Mouse (Mus musculus) embryonic facial prominence, embryonic 10.5 days (tissue): ENCODE results near the gene Cyp2d26. TPM values are rescaled to one million over a fixed set of nuclear protein-coding genes. Genes with fewer than 3 reads are reported as not detected.
A peak's percentile ranks its signal among the peaks of the same experiment; 100 is the strongest.
"Not testable (repeated sequence)": the region's sequence is repeated elsewhere in the genome, so short reads cannot be mapped to it uniquely, and the experiment has no call there.

ENCODE experiments used
- DNase-seq: peaks from one replicate; pipeline ENCODE4 v3.0.0-alpha.2; 2017; ENCODE audit warnings: low spot score
- H3K27ac ChIP-seq: fragments of 300-500 bp; sonication (generic); replicated peaks from 2 replicates; pipeline ENCODE4 v1.5.1; 2016; ENCODE audit warnings: mild to moderate bottlenecking
- H3K27me3 ChIP-seq: fragments of 300-500 bp; sonication (generic); replicated peaks from 2 replicates; pipeline ENCODE4 v1.6.1; 2016; ENCODE audit warnings: low read depth, mild to moderate bottlenecking; ENCODE audit not compliant: poor library complexity, severe bottlenecking
- H3K36me3 ChIP-seq: fragments of 300-500 bp; sonication (generic); replicated peaks from 2 replicates; pipeline ENCODE4 v1.6.1; 2016; ENCODE audit warnings: mild to moderate bottlenecking, moderate library complexity
- H3K4me1 ChIP-seq: fragments of 300-500 bp; sonication (generic); 2 replicates; pipeline ENCODE4 v1.6.1; 2016
- H3K4me3 ChIP-seq: fragments of 300-500 bp; sonication (generic); 2 replicates; pipeline ENCODE4 v1.5.1; 2016; ENCODE audit warnings: mild to moderate bottlenecking, moderate library complexity
- H3K9me3 ChIP-seq: fragments of 300-500 bp; sonication (generic); 2 replicates; pipeline ENCODE4 v1.6.1; 2016; ENCODE audit warnings: mild to moderate bottlenecking
- WGBS: fragments of 180-500 bp; shearing (Covaris S2); methylation state at CpG from one replicate; pipeline ENCODE4 v1.1.7; 2016; 5-methylcytosine and 5-hydroxymethylcytosine counted together
- polyA plus RNA-seq: library from polyadenylated mRNA; unstranded; fragments of >200 nt; fragmentation: Nextera tagmentation; extraction: Ambion mirVana; gene quantifications from 2 replicates; pipeline ENCODE4 v1.2.1, GENCODE M21; 2016

Gene Cyp2d26
- polyA plus RNA-seq, 1 experiment from 2014 or later = not detected

DNA sequence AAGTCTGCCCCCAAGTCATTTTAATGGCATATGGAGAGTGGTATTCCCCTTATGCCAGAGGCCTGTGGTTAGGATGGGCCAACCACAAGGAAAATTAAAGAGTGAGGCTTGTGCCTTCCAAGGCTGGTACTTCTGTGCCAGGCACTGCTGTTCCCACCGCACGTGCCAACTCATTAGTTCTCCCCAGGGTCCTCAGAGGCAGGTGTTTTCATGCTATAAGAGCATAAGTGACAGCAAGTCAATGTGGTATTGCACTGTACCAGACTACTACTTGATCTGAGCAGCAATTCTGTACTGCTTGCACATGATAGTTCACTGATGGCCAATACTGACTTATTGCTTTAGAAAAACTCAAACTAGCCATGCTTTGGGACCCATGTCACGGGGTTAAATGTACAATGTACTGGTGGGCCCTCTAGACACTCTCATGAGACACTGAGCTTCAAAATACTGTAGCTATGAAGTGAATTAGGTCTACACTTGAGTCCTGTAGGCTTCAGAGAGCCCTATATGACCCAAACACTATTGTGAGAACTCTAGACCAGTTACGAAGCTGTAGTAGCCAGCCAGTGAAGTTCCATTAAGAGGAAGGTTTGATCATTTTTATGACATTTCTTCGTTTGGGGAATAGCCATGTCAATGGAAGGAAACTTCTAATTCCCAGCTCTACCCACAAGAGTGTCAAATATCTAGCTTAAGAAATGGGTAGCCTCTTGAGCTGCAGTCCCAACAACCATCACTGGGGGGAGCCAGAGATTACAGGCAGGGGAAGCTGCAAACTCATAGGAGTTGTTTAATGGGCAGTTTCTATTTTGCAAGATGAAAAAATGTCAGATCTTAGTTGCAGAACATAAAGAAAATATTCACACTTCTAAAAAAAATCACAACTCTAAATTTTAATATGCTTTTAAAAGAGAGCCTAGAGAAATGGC lies 10.9 kb upstream of the Cyp2d26 start:
- Histone ChIP-seq H3K36me3 (peaks cover 7% of the 10 kb centered on the region), H3K27me3 (no peaks in the 10 kb centered on the region), H3K4me1 (peaks cover 3% of the 10 kb centered on the region; the same call in 1 of the 2 replicates), H3K4me3 (no peak overlapping the region), H3K9me3 (no peaks in the 10 kb centered on the region), H3K27ac (no peak overlapping the region)
- DNase-seq = peak; percentile 78
- whole genome bisulfite sequencing = 75% methylated on average over 5 of the region's 5 CpGs

DNA sequence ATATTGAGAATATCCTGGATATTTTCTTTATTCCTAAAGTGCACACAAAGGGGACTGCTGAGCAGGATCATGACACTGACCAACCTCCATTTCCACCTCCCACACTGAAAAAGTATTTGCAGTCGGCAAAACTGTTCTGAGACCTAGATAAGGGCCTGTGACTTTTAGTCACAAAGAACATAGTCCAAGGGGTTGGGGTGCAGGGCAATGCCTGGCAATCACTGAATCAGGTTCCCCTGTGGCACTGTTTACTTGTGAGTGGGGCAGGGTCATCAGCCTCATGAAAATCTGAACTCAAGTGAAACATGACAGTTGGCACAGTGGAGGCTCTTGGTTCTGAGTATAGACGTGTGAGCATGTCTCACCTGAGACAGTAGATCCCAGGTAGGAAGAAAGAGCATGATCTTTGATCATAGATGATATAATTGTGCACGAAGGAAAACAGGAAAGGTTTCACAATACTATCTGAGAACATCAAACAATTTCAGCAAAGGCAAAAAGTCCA lies 1.9 kb upstream of the Cyp2d26 start:
- no peaks in the 10 kb centered on the region for H3K9me3 ChIP-seq
- H3K4me3 ChIP-seq = no peak overlapping the region
- no peaks in the 10 kb centered on the region for H3K27me3 ChIP-seq
- H3K27ac ChIP-seq = no peak overlapping the region
- 78% methylated on average over 3 of the region's 3 CpGs for WGBS
- H3K4me1 ChIP-seq = no peaks in the 10 kb centered on the region
- no peak for DNase-seq
- H3K36me3 ChIP-seq = no peaks in the 10 kb centered on the region

DNA sequence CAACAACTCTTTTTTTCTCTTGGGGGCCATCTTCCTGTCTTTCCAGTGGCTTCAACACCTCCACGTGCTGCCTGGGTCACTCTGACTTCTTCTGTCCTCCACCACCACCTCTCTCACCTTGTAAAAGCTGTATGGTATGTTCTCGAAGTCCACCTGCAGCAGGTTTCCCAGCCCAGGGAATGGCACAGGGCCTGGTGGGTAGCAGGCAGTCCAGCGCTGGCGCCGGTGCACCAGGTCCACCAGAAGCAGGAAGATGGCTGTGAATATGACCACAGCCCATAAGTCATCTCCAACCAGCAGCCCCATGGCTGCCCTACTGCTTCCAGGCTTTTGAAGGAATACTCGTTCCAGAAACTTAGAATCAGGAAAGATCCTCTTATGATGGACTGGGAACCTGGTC lies 226 bp downstream of the Cyp2d26 start:
- DNase-seq = no peak
- 86% methylated on average over 6 of the region's 6 CpGs for WGBS
- no peaks in the 10 kb centered on the region for H3K36me3 ChIP-seq
- no peaks in the 10 kb centered on the region for H3K9me3 ChIP-seq
- no peak overlapping the region for H3K27ac ChIP-seq
- no peaks in the 10 kb centered on the region for H3K4me1 ChIP-seq
- H3K4me3 ChIP-seq = no peak overlapping the region
- no peaks in the 10 kb centered on the region for H3K27me3 ChIP-seq

DNA sequence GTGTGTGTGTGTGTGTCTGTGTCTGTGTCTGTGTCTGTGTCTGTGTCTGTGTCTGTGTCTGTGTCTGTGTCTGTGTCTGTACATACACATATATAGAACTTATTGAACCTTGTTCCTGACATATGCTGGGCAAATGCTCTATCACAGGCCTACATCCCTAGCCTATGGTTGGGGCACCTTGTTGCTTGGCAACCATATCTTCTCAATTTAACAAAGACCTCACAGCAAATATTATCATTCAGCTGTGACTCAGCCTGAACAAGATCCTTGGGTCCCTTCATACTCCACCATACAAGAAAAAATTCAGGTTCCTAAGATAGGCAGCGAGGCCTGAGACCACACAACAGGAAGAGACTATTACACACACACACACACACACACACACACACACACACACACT lies 640 bp downstream of the Cyp2d26 start:
- Histone ChIP-seq H3K4me1 (no peaks in the 10 kb centered on the region), H3K9me3 (no peaks in the 10 kb centered on the region), H3K36me3 (no peaks in the 10 kb centered on the region), H3K27me3 (no peaks in the 10 kb centered on the region), H3K27ac (no peak overlapping the region), H3K4me3 (no peak overlapping the region)
- 80% methylated on average over 1 of the region's 1 CpGs for WGBS
- no peak for DNase-seq

DNA sequence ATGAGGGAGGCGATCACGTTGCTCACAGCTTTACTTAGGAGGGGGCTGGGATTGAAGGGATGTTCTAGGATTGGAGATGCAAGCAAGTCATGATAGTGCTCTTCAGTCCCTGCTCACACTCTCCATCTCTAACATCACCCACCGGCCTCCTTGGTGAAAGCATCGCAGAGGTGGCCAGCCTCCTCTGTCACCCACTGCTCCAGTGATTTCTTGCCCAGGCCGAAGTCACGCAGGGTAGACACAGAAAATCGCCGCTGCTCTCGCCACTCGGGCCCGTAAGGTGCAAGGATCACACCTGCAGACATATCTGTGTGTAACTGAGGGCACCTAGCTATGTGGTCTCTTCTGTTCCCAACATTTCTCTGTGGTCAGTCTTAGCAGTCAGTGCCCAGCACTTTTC lies 1.5 kb downstream of the Cyp2d26 start:
- DNase-seq = no peak
- Histone ChIP-seq H3K27me3 (no peaks in the 10 kb centered on the region), H3K4me3 (no peak overlapping the region), H3K9me3 (no peaks in the 10 kb centered on the region), H3K36me3 (no peaks in the 10 kb centered on the region), H3K4me1 (no peaks in the 10 kb centered on the region), H3K27ac (no peak overlapping the region)
- 93% methylated on average over 11 of the region's 11 CpGs for WGBS

DNA sequence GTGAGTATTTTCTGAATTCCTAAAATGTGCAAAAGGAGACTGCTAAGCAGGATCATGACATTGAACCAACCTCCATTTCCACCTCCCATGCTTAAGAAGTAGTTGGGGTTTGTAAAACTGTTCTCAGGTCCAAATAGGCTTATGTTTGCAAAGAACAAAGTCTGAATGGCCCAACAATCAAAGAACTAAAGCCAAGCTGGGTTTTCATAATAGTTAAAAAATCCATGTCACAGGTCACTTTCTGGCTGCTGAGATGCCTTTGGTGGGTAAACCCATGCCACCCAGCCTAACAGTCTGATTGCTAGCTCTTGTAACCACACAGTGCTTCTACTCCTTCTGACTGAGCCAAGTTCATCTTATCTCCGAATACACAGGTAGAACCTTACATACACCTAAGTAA lies 9.5 kb downstream of the Cyp2d26 start:
- no peaks in the 10 kb centered on the region for H3K9me3 ChIP-seq
- H3K4me3 ChIP-seq = no peak overlapping the region
- H3K27ac ChIP-seq = no peak overlapping the region
- no peak for DNase-seq
- H3K4me1 ChIP-seq = no peaks in the 10 kb centered on the region
- H3K27me3 ChIP-seq = no peaks in the 10 kb centered on the region
- WGBS = 78% methylated on average over 1 of the region's 1 CpGs
- H3K36me3 ChIP-seq = no peaks in the 10 kb centered on the region

DNA sequence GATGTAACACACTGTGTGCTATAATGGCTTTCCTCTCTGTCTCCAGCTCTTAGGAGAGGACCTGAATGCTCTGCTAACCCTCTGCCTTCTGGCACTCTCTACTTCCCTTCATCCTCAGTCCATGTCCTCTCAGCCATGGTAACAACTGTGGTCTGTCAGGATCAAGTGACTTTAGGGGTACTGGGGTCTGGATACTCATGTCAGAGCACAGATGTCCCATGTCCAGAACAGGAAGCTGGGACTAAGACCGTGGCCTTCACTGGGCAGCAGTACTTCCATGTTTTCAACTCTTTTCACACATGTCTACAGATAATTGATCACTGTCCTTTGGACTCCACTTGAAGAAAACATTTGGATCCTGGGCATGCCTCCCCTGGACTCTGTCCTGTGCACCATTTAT lies 10.3 kb downstream of the Cyp2d26 start:
- Histone ChIP-seq H3K4me1 (no peaks in the 10 kb centered on the region), H3K27me3 (no peaks in the 10 kb centered on the region), H3K27ac (no peak overlapping the region), H3K9me3 (no peaks in the 10 kb centered on the region), H3K4me3 (no peak overlapping the region), H3K36me3 (no peaks in the 10 kb centered on the region)
- no peak for DNase-seq
- WGBS = 83% methylated on average over 1 of the region's 1 CpGs

DNA sequence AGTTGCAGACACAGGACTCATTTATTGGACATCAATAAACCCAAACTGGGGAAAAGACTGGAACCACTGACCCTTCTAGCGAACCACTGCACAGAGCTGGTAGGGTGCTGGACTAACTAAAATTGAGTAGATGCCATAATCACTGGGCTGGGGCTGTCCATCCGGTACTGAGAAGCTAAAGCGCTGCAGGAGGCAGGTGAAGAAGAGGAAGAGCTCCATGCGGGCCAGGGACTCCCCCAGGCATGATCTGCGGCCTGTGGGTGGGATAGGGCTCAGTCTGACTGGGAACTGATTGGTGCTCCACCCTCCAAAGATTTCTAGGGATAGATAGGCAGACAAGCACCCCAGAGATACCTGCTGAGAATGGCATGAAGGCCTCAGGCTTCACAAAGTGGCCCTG lies 16.2 kb downstream of the Cyp2d26 start:
- WGBS = 78% methylated on average over 5 of the region's 5 CpGs
- H3K9me3 ChIP-seq, H3K4me1 ChIP-seq, H3K27ac ChIP-seq, H3K27me3 ChIP-seq, DNase-seq, H3K4me3 ChIP-seq, H3K36me3 ChIP-seq: not testable (repeated sequence)

DNA sequence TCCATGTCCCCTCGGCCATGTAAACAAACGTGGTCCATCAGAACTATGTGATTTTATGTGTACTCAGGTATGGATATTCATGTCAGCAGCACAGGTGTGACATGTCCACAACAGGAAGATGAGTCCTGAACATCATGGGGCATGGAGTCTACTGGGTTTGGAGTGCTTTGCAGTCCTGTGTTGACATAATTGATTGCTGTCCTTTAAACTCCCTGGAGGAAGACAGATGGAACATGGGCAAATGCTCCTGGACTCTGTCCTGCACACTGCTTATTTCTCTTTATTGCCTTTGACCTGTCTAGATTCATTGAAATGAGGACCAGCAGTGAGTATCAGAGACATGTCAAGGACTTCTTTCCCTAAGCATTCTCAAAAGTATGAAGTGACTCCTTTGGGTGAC lies 28.2 kb downstream of the Cyp2d26 start:
- no peaks in the 10 kb centered on the region for H3K9me3 ChIP-seq
- no peak overlapping the region for H3K4me3 ChIP-seq
- no peaks in the 10 kb centered on the region for H3K27me3 ChIP-seq
- no peak for DNase-seq
- no peaks in the 10 kb centered on the region for H3K4me1 ChIP-seq
- H3K36me3 ChIP-seq = no peaks in the 10 kb centered on the region
- no peak overlapping the region for H3K27ac ChIP-seq
- WGBS = 87% methylated on average over 2 of the region's 2 CpGs

DNA sequence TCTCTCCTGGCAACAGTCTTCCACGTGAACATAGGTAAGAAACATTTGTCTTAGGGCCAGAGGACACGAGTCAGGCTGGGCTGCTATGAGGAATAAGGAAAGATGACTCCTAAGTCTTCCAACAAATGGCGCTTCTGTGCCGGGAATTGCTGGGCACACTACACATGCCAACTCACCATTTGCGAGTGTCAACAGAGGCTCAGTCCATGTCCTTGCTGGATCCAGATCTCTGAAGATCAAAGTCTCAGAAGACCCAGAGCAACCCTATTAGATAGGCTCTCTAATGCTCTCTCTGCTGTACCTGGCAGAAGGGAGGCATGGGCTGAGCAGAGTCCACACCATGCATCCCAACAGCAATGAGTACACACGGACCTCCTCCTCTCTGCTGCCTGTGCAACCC lies 29.2 kb downstream of the Cyp2d26 start:
- no peak for DNase-seq
- WGBS = 84% methylated on average over 6 of the region's 6 CpGs
- Histone ChIP-seq H3K27me3 (no peaks in the 10 kb centered on the region), H3K36me3 (no peaks in the 10 kb centered on the region), H3K4me1 (no peaks in the 10 kb centered on the region), H3K9me3 (no peaks in the 10 kb centered on the region), H3K4me3 (no peak overlapping the region), H3K27ac (no peak overlapping the region)

DNA sequence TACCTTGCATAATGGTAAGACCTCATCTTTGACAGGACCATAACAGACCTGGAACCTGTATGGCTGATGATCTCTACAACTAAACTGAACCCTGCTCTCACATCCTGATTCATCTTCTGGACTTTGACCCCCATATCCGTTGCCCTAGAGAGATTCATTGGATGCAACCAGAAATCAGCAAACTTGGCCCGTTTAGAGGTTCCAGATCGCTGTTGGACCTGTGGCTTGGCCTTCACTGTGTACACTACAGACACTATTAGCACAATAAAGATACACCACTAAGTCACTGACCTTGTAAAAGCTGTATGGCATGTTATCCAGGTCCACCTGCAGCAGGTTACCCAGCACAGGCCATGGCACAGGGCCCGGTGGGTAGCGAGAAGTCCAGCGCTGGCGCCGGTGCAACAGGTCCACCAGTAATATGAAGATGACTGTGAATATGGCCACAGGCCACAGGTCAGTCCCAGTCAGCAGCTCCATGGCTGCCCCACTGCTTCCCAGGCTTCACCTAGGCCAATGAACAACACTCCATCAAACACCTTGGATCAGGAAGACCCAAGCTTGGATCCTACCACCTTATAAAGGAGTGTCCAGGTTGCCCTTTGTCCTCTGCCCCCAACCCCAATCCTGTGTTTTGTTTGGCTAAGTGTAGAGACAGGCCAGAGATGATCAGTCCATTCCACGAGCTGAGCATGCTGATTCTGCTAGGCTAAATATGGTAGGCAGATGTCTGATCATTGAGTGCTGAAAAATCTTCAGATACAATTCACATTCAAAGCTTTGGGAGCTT lies 30.3 kb downstream of the Cyp2d26 start, which contains the start of gene Cyp2d40:
Gene Cyp2d40 (minus strand): TSS at position 553 of the 790 bp plus-strand sequence.
- Histone ChIP-seq H3K9me3 (no peaks in the 10 kb centered on the region), H3K4me1 (no peaks in the 10 kb centered on the region), H3K36me3 (no peaks in the 10 kb centered on the region), H3K4me3 (no peak within 1 kb of the TSS), H3K27ac (no peak within 1 kb of the TSS), H3K27me3 (no peaks in the 10 kb centered on the region)
- no peak for DNase-seq
- 93% methylated on average over 9 of the region's 9 CpGs for WGBS

DNA sequence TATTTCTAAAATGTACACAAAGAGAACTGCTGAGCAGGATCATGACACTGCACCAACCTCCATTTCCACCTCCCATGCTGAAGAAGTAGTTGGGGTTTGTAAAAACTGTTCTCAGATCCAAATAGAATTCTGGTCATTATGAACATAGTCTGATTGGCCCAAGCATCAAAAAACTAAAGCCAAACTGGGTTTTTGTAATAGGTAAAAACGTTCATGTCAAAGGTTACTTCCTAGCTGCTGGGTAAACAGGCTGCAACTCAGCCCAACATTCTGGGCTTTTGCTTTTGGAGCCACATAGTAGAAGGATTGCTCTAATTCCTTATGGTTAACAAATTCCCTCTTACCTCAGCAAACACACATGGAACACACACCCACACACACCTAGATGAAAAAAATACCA lies 46.0 kb downstream of the Cyp2d26 start:
- 51% methylated on average over 1 of the region's 1 CpGs for whole genome bisulfite sequencing

More for the DNA sequence above, 46.0 kb downstream of the Cyp2d26 start:
- Histone ChIP-seq H3K27me3 (no peaks in the 10 kb centered on the region), H3K36me3 (no peaks in the 10 kb centered on the region), H3K4me3 (no peak overlapping the region), H3K9me3 (no peaks in the 10 kb centered on the region), H3K27ac (no peak overlapping the region), H3K4me1 (no peaks in the 10 kb centered on the region)
- no peak for DNase-seq
